Mouse (Mus musculus) frontal cortex, adult (tissue): ENCODE measurements at regions not wholly inside any gene's neighbourhood (a gene's known extent, or its start where the extent isn't known, plus 50 kb on each side); places are given as distances from the start of the nearest gene placed in this dataset.

ENCODE experiments used
- ATAC-seq: cut with Nextera tagmentation; 2 replicates; pipeline ENCODE4 v1.9.2; 2017; ENCODE audit warnings: mild to moderate bottlenecking, moderate library complexity, mixed read lengths; ENCODE audit not compliant: low TSS enrichment

DNA sequence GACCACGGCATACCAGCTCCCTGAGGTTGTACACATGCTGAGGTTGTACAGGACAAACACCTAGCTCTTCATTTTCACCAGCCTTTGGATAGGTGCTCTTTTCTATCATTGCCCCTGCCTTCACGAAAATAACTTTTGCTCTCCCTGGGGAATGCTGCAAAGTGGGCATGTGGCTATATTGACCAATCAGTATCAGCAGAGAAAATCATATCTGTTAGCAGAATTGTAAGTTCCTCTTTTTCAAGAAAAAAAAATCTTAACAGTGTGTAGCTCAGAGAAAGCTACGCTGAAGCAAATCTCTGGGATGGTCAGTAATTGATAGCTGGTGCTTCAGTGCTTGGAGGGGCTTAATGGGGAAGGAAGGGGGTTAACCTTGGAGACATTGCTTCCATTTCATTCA is 319.6 kb upstream of the 5930422O12Rik start:
- no peak for ATAC-seq

DNA sequence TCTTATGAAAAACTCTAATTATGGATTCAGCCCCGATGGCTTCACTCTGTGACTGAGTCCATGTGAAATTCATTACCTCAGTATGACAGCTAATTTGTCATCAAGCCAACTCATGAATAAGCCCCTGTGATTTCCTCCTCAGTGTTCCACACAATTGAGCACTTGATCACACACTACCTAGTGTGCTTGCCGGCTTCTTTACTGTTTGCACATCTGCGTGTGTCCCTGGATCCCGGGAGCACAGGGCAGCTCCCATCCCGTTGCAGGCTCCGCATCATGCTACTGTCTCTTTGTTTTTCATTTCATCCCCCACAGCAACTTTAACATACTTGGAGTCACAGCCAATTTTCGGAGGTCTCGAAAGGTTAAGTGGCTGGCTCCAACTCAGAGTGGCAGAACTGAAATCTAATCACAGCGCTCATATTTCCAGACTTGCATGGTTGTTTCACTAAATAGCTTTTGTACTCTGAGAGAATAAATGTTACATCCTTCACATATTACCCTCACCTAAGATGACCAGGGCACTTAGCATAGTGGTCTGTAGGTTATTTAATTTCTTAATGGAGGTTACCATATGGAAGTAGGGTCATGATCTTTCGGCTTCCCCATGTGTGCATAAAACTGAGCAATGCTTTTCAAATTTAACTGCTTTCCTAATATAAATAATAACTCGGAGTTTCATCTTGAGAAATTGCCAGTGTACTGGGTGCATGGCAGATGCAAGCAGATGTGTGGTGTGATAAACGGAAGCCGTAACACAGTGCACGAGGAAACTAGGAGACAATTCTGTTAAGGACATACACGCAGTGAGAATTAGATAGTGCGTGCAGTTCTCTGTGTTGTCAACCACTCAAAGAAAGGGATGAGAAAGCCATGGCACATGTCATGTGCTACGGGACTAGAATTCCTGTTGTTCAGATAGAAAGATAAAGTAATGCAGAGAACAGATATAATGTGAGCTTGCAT is 313.0 kb upstream of the 5930422O12Rik start:
- ATAC-seq, result no peak

DNA sequence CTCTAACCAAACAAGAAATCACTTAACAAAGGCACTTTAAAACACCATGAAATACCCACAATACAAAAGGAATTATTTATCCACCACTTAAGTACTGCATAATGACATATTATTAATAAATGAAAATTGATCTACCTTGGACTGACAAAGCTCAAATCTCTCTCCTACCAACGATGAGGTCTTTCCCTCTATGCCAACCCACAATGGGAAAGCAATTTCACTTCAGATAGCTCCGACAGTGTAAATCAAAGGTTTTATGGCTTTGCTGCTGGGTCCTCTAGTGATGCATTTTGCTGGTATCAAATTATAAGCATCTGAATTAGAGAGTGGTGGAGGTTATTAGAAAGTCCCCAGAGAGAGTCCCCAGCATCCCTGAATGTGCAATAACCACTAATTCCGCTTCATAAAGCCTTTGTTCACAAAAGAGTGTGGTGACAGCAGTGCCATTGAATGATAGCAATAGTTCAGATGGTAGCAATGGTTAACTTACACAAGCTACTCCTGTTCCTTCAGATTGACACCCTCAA is 305.4 kb upstream of the 5930422O12Rik start:
- ATAC-seq, result no peak

DNA sequence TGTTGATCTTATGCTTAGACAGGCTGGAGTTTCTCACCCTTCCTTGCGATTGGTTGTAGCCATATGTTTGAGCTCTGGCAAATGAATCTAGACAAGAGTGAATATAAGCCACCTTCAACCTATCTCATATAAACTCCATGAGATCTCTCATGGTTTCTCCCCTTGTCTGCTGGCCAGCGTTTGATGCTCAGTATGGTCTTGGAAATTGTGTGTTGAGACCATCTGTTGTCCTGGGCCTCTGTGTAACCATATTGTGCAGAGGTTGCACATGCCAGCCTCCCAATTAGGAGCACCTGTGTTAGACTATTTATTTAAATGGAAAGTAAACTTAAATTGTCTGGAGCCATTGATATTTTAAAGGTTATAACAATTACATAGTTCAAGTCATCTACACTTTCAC is 301.5 kb upstream of the 5930422O12Rik start:
- no peak for ATAC-seq

DNA sequence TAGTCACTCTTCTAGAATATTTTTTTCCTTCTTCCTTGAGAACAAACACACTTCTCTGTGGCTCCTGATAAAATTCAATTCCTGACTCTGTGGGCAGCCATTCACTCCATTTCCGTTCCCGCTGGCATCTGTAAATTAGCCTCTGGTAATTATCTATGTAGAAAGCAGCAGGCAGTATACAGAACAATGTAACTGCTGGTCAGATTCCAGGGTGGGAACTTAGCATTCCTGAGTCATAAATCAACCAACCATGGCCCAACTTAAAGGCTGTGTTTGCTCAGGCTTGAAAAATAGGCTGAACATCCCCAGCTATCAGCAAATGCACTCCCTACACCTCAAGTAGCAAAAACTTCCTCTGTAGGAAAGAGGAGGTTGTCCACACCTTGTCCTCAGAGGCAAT is 289.6 kb upstream of the 5930422O12Rik start:
- ATAC-seq, result no peak

DNA sequence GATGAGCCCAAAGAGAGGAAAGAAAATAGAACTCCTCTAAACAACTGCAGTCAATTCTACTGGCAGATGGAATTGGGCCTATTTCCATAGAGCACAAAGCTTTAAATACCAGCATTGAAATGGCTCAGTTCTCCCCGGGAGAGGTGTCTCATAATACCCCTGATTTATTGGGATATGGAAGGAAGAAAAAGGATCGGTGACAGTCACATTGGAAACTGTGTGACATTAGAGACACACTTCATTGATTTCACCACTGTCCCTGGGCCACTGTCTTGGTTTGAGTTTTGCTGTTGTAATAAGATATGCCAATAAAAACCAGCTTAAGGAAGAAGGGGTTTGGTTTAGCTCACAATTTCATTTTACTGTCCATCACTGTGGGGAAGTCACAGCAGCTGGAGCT is 288.7 kb upstream of the 5930422O12Rik start:
- ATAC-seq, result no peak

DNA sequence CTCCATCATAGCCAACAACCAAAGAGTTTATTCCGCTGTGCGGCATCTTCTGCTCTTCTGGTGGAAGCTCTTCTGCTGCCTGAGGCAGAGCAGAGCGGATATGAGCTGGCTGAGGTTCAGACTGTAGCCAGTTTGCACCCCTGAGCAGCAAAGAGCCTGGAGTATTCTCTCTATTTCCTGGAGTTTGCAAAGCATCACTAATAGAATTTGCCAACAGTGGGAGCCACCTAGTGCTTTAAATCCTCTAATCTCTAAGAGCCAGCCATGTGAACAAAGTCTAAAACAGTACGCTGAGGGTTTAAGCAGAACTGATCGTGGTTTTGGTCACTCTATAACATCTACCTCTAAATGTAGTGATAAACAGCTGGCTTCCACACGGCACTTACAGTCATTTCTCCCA is 250.9 kb upstream of the 5930422O12Rik start:
- 0 out of 2 replicates have a peak, but pooled peaks have one; percentile 47 for ATAC-seq

DNA sequence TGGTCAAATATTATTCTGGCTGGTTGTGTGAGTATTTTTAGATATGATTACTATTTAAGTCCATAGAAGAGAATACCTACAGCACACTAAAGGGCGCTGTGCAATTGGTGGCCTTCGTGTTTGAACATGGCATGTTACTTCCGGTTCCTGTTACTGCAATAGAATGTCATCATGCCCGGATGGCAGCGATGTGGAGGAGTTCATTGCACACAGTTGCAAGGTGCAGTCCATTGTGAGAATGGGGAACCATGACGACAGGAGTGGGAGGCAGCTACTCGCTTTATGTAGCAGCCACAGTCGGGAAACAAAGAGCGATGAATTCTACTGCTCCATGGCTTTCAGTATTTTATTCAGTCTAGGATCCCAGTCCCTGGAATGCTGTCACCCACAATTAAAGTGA is 245.5 kb upstream of the 5930422O12Rik start:
- ATAC-seq, result no peak
